Mouse (Mus musculus): ENCODE data around the gene Nfkb2. TPM values are rescaled to one million over a fixed set of nuclear protein-coding genes. Genes with fewer than 3 reads are reported as not detected.
A peak's percentile ranks its signal among the peaks of the same experiment; 100 is the strongest.

Gene Nfkb2
- polyA plus RNA-seq, 1 experiment from 2014 or later: 14.1 TPM

GRCm38 (mm10) chr19:46290535-46291105, 13.5 kb upstream of the Nfkb2 start:
- 58% methylated on average over 12 of the region's 12 CpGs for WGBS
- H3K4me1 ChIP-seq (ENCODE audit: control insufficient read depth, insufficient read depth, low read length): no peaks in the 10 kb centered on the region

GRCm38 (mm10) chr19:46296938-46297337, 7.2 kb upstream of the Nfkb2 start:
- H3K36me3 ChIP-seq (ENCODE audit: control insufficient read depth, insufficient read depth): no peaks in the 10 kb centered on the region
- no peak for ATAC-seq (replicated peaks; ENCODE audit: extremely low read depth, insufficient read depth, low FRiP score)

More at GRCm38 (mm10) chr19:46290535-46291105, 13.5 kb upstream of the Nfkb2 start:
- Histone ChIP-seq H3K4me2 (ENCODE audit: low read depth, low read length) (no peak overlapping the region), H3K4me3 (ENCODE audit: low read length) (no peak overlapping the region), H3K9me3 (replicated peaks; ENCODE audit: control insufficient read depth, low read length) (no peaks in the 10 kb centered on the region), H3K36me3 (ENCODE audit: control insufficient read depth, insufficient read depth) (peaks cover 6% of the 10 kb centered on the region), H3K27ac (ENCODE audit: low read length) (no peak overlapping the region), H3K27me3 (ENCODE audit: control insufficient read depth, insufficient read depth, low read length) (no peaks in the 10 kb centered on the region), H3K9ac (ENCODE audit: low read length) (no peak overlapping the region)
- ATAC-seq (replicated peaks; ENCODE audit: extremely low read depth, insufficient read depth, low FRiP score): no peak

GRCm38 (mm10) chr19:46300294-46301045, 3.6 kb upstream of the Nfkb2 start:
- 0 out of 2 replicates have a peak, but pooled peaks cover 7% of the 10 kb centered on the region for H3K4me1 ChIP-seq (ENCODE audit: control insufficient read depth, insufficient read depth, low read length)
- H3K9me3 ChIP-seq (replicated peaks; ENCODE audit: control insufficient read depth, low read length): no peaks in the 10 kb centered on the region
- H3K9ac ChIP-seq (ENCODE audit: low read length): no peak overlapping the region
- 35% methylated on average over 8 of the region's 8 CpGs for WGBS
- no peaks in the 10 kb centered on the region for H3K27me3 ChIP-seq (ENCODE audit: control insufficient read depth, insufficient read depth, low read length)
- no peak overlapping the region for H3K4me2 ChIP-seq (ENCODE audit: low read depth, low read length)
- ATAC-seq (replicated peaks; ENCODE audit: extremely low read depth, insufficient read depth, low FRiP score): no peak
- H3K27ac ChIP-seq (ENCODE audit: low read length): no peak overlapping the region
- no peak overlapping the region for H3K4me3 ChIP-seq (ENCODE audit: low read length)
- H3K36me3 ChIP-seq (ENCODE audit: control insufficient read depth, insufficient read depth): no peaks in the 10 kb centered on the region

More at GRCm38 (mm10) chr19:46296938-46297337, 7.2 kb upstream of the Nfkb2 start:
- Histone ChIP-seq H3K4me2 (ENCODE audit: low read depth, low read length) (no peak overlapping the region), H3K4me3 (ENCODE audit: low read length) (no peak overlapping the region), H3K27ac (ENCODE audit: low read length) (no peak overlapping the region), H3K27me3 (ENCODE audit: control insufficient read depth, insufficient read depth, low read length) (no peaks in the 10 kb centered on the region), H3K4me1 (ENCODE audit: control insufficient read depth, insufficient read depth, low read length) (0 out of 2 replicates have a peak, but pooled peaks cover 1% of the 10 kb centered on the region), H3K9me3 (replicated peaks; ENCODE audit: control insufficient read depth, low read length) (no peaks in the 10 kb centered on the region), H3K9ac (ENCODE audit: low read length) (no peak overlapping the region)
- 58% methylated on average over 4 of the region's 4 CpGs for WGBS

- Histone ChIP-seq H3K27me3 (ENCODE audit: control insufficient read depth, insufficient read depth, low read length) (peaks cover 2% of the 10 kb centered on the region; the same call in 1 of the 2 replicates), H3K9me3 (replicated peaks; ENCODE audit: control insufficient read depth, low read length) (no peaks in the 10 kb centered on the region), H3K9ac (ENCODE audit: low read length) (no peak overlapping the region), H3K36me3 (ENCODE audit: control insufficient read depth, insufficient read depth) (no peaks in the 10 kb centered on the region), H3K4me2 (ENCODE audit: low read depth, low read length) (no peak overlapping the region), H3K27ac (ENCODE audit: low read length) (no peak overlapping the region), H3K4me3 (ENCODE audit: low read length) (no peak overlapping the region), H3K4me1 (ENCODE audit: control insufficient read depth, insufficient read depth, low read length) (peaks cover 14% of the 10 kb centered on the region)
- no peak for ATAC-seq (replicated peaks; ENCODE audit: extremely low read depth, insufficient read depth, low FRiP score)
- 83% methylated on average over 4 of the region's 4 CpGs for WGBS
These were observed 1.6 kb upstream of the Nfkb2 start for GRCm38 (mm10) chr19:46302551-46302950.

- no peak for ATAC-seq (replicated peaks; ENCODE audit: extremely low read depth, insufficient read depth, low FRiP score)
- Histone ChIP-seq H3K9ac (ENCODE audit: low read length) (peak overlapping the region; percentile 86; the same call in 1 of the 2 replicates), H3K27ac (ENCODE audit: low read length) (peak overlapping the region; percentile 84), H3K4me2 (ENCODE audit: low read depth, low read length) (peak overlapping the region; percentile 73), H3K4me3 (ENCODE audit: low read length) (peak overlapping the region; percentile 86), H3K27me3 (ENCODE audit: control insufficient read depth, insufficient read depth, low read length) (peaks cover 5% of the 10 kb centered on the region; the same call in 1 of the 2 replicates), H3K36me3 (ENCODE audit: control insufficient read depth, insufficient read depth) (peaks cover 4% of the 10 kb centered on the region; the same call in 1 of the 2 replicates), H3K9me3 (replicated peaks; ENCODE audit: control insufficient read depth, low read length) (no peaks in the 10 kb centered on the region), H3K4me1 (ENCODE audit: control insufficient read depth, insufficient read depth, low read length) (peaks cover 15% of the 10 kb centered on the region)
- 50% methylated on average over 18 of the region's 18 CpGs for WGBS
These were observed 587 bp upstream of the Nfkb2 start for GRCm38 (mm10) chr19:46303251-46304215.

GRCm38 (mm10) chr19:46304908-46305333, 801 bp downstream of the Nfkb2 start:
- peak; percentile 42 for ATAC-seq (replicated peaks; ENCODE audit: extremely low read depth, insufficient read depth, low FRiP score)
- WGBS: 0% methylated on average over 34 of the region's 34 CpGs
- Histone ChIP-seq H3K4me3 (ENCODE audit: low read length) (peak overlapping the region; percentile 86), H3K4me2 (ENCODE audit: low read depth, low read length) (peak overlapping the region; percentile 73), H3K4me1 (ENCODE audit: control insufficient read depth, insufficient read depth, low read length) (peaks cover 20% of the 10 kb centered on the region), H3K9ac (ENCODE audit: low read length) (peak overlapping the region; percentile 86), H3K27ac (ENCODE audit: low read length) (peak overlapping the region; percentile 84), H3K36me3 (ENCODE audit: control insufficient read depth, insufficient read depth) (peaks cover 10% of the 10 kb centered on the region), H3K9me3 (replicated peaks; ENCODE audit: control insufficient read depth, low read length) (no peaks in the 10 kb centered on the region), H3K27me3 (ENCODE audit: control insufficient read depth, insufficient read depth, low read length) (peaks cover 9% of the 10 kb centered on the region)

GRCm38 (mm10) chr19:46305432-46306267, 1.5 kb downstream of the Nfkb2 start:
- peak overlapping the region; percentile 84 for H3K27ac ChIP-seq (ENCODE audit: low read length)
- H3K36me3 ChIP-seq (ENCODE audit: control insufficient read depth, insufficient read depth): peaks cover 16% of the 10 kb centered on the region
- peak; percentile 72 for ATAC-seq (replicated peaks; ENCODE audit: extremely low read depth, insufficient read depth, low FRiP score)
- H3K4me3 ChIP-seq (ENCODE audit: low read length): peak overlapping the region; percentile 86
- no peaks in the 10 kb centered on the region for H3K9me3 ChIP-seq (replicated peaks; ENCODE audit: control insufficient read depth, low read length)
- peaks cover 9% of the 10 kb centered on the region for H3K27me3 ChIP-seq (ENCODE audit: control insufficient read depth, insufficient read depth, low read length)
- under 1% methylated on average over 42 of the region's 43 CpGs for WGBS
- H3K9ac ChIP-seq (ENCODE audit: low read length): peak overlapping the region; percentile 87
- peak overlapping the region; percentile 73 for H3K4me2 ChIP-seq (ENCODE audit: low read depth, low read length)
- peaks cover 20% of the 10 kb centered on the region for H3K4me1 ChIP-seq (ENCODE audit: control insufficient read depth, insufficient read depth, low read length)

- Histone ChIP-seq H3K9ac (ENCODE audit: low read length) (peak overlapping the region; percentile 87), H3K9me3 (replicated peaks; ENCODE audit: control insufficient read depth, low read length) (no peaks in the 10 kb centered on the region), H3K4me3 (ENCODE audit: low read length) (peak overlapping the region; percentile 86), H3K36me3 (ENCODE audit: control insufficient read depth, insufficient read depth) (peaks cover 19% of the 10 kb centered on the region), H3K4me2 (ENCODE audit: low read depth, low read length) (peak overlapping the region; percentile 73), H3K27me3 (ENCODE audit: control insufficient read depth, insufficient read depth, low read length) (peaks cover 9% of the 10 kb centered on the region), H3K27ac (ENCODE audit: low read length) (peak overlapping the region; percentile 78; the same call in 1 of the 2 replicates), H3K4me1 (ENCODE audit: control insufficient read depth, insufficient read depth, low read length) (peaks cover 20% of the 10 kb centered on the region)
- WGBS: 61% methylated on average over 5 of the region's 5 CpGs
- no peak for ATAC-seq (replicated peaks; ENCODE audit: extremely low read depth, insufficient read depth, low FRiP score)
These were observed 2.1 kb downstream of the Nfkb2 start for GRCm38 (mm10) chr19:46306268-46306610.

Measured in heart, embryonic 16.5 days (tissue).